24 mouse cellular contexts compared by ENCODE assay signal in the genomic region with DNA sequence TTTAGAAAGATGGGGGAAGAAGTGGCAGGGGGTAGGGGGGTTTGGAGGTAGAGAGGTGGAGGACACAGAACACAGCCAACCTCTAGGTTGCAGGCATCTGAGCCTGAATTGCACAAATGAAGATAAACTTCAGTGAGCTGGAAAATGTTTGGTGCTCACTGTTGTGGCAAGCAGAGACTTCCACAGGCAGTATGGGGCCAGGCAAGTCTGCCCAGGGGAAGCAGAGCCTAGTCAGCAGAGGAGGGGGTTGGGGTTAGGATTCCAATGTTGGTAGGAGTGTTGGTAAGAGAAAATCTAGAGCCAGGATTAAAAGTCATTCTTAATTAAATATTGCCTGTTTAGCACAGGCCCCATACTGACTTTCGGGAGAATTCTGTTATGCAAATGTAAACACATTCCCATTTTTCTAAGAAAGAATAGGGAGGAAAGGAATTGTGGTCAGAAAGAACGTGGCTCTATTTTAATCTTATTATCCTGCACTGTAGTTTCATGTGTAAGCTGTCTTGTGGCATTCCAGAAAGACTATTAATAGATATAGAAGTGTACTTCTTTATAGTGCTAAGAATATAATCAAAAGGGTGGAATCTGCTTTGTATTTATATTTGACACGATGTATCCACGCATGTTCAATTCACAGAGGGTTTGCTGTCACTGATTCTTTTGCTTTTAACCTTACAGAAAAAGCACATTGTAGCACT. TPM values are rescaled to one million over a fixed set of nuclear protein-coding genes. Genes with fewer than 3 reads are reported as not detected.
DNase-seq lines count a peak whose midpoint lies in the region; ATAC-seq and TF ChIP-seq lines count a peak whose summit lies in the region.
"Had no signal": no experiment of that assay in that cellular context is flagged by ENCODE, and none has a peak within 500 bp of the region (broad histone marks: within the 10 kb centered on the region; RNA-seq: fewer than 3 reads in every experiment).

No protein-coding gene starts in this region.

- TF ChIP-seq CTCF in heart, adult 2 months (IDR thresholded peaks at IDR 0.05), result no peak

- intact Hi-C loops in heart, adult 2 months (cut with DNase I), result no loop called here
- intact Hi-C loops in heart, postnatal 10 days (cut with DNase I), result no loop called here

- no peaks in the 10 kb centered on the region for H3K9me3 ChIP-seq in heart, embryonic 13.5 days
- H3K9me3 ChIP-seq in kidney, embryonic 16.5 days (ENCODE audit: low read length), result no peaks in the 10 kb centered on the region
- H3K9me3 ChIP-seq: embryonic facial prominence, embryonic 15.5 days; forebrain, embryonic 10.5 days; hindbrain, embryonic 10.5 days; intestine, embryonic 15.5 days had no signal

- no peak for DNase-seq in heart, adult 2 months
- no peak for DNase-seq in heart, adult 11 months
- DNase-seq in heart, postnatal 4 days, result no peak
- no peak for DNase-seq in kidney, postnatal 25 days
- DNase-seq in heart, postnatal 10 days, result peak; percentile 16 to 18
- no peak for DNase-seq in thymus, postnatal 36 days
- DNase-seq: adrenal gland, adult 2 months; adrenal gland, postnatal 25 days; cerebellum, adult 18-20 months; cerebellum, adult 9-11 months; cerebellum, postnatal 36 days; gastrocnemius, postnatal 10 days; kidney, adult 18-20 months had no signal

- no peaks in the 10 kb centered on the region for H3K36me3 ChIP-seq in heart, adult 2 months (ENCODE audit: control insufficient read depth, insufficient read depth, low read length)
- no peaks in the 10 kb centered on the region for H3K36me3 ChIP-seq in heart, embryonic 13.5 days
- no peaks in the 10 kb centered on the region for H3K36me3 ChIP-seq in kidney, embryonic 16.5 days (ENCODE audit: insufficient read depth, low read length)
- H3K36me3 ChIP-seq: embryonic facial prominence, embryonic 15.5 days; forebrain, embryonic 10.5 days; hindbrain, embryonic 10.5 days; intestine, embryonic 15.5 days had no signal

- no peak overlapping the region for H3K4me3 ChIP-seq in heart, adult 2 months
- no peak overlapping the region for H3K4me3 ChIP-seq in heart, embryonic 13.5 days
- H3K4me3 ChIP-seq in kidney, embryonic 16.5 days (ENCODE audit: low read length), result no peak overlapping the region
- H3K4me3 ChIP-seq: embryonic facial prominence, embryonic 15.5 days; erythroblast, embryonic 14.5 days; forebrain, embryonic 10.5 days; hindbrain, embryonic 10.5 days; intestine, embryonic 15.5 days had no signal

- no peak for ATAC-seq in heart, embryonic 13.5 days (ENCODE audit: extremely low read depth, insufficient number of reproducible peaks, low FRiP score, low TSS enrichment)
- peak; percentile 67; the same call in 1 of the 2 replicates for ATAC-seq in kidney, embryonic 16.5 days (ENCODE audit: low FRiP score, low TSS enrichment)
- ATAC-seq: forebrain, embryonic 14.5 days; intestine, embryonic 15.5 days had no signal

- TF ChIP-seq POLR2A in heart, adult 2 months (IDR thresholded peaks at IDR 0.05; ENCODE audit: insufficient read depth, low read depth, low read length), result no peak

- 38% methylated on average over 4 of the region's 4 CpGs for WGBS in heart, adult 2 months
- 35% methylated on average over 4 of the region's 4 CpGs for WGBS in heart, embryonic 13.5 days
- WGBS in kidney, embryonic 16.5 days, result 78% methylated on average over 4 of the region's 4 CpGs

- TF ChIP-seq EP300 in heart, adult 2 months (IDR thresholded peaks at IDR 0.05; ENCODE audit: insufficient read depth, low read depth, low read length), result no peak

- H3K9ac ChIP-seq in heart, adult 2 months (ENCODE audit: low read depth, low read length), result no peak overlapping the region
- no peak overlapping the region for H3K9ac ChIP-seq in heart, embryonic 13.5 days
- no peak overlapping the region for H3K9ac ChIP-seq in kidney, embryonic 16.5 days (replicated peaks; ENCODE audit: low read length)
- H3K9ac ChIP-seq: embryonic facial prominence, embryonic 15.5 days; hindbrain, embryonic 14.5 days; intestine, embryonic 15.5 days had no signal

- peak overlapping the region; percentile 40 for H3K4me2 ChIP-seq in heart, embryonic 13.5 days
- H3K4me2 ChIP-seq in kidney, embryonic 16.5 days (replicated peaks; ENCODE audit: low read depth, low read length), result no peak overlapping the region
- H3K4me2 ChIP-seq: embryonic facial prominence, embryonic 15.5 days; hindbrain, embryonic 14.5 days; intestine, embryonic 15.5 days had no signal

- H3K27ac ChIP-seq in heart, adult 2 months, result peak overlapping the region; percentile 31; the same call in 1 of the 2 replicates
- peak overlapping the region; percentile 87 for H3K27ac ChIP-seq in heart, embryonic 13.5 days (replicated peaks)
- H3K27ac ChIP-seq in kidney, embryonic 16.5 days (ENCODE audit: low read length), result no peak overlapping the region
- H3K27ac ChIP-seq: embryonic facial prominence, embryonic 15.5 days; forebrain, embryonic 10.5 days; hindbrain, embryonic 10.5 days; hindbrain, embryonic 14.5 days; intestine, embryonic 15.5 days had no signal

- no peaks in the 10 kb centered on the region for H3K79me2 ChIP-seq in heart, adult 2 months (replicated peaks; ENCODE audit: control insufficient read depth, insufficient read depth, low read length)

- H3K4me1 ChIP-seq in heart, adult 2 months (ENCODE audit: control insufficient read depth, insufficient read depth, low read length), result peaks cover 2% of the 10 kb centered on the region; the same call in 1 of the 2 replicates
- peaks cover 34% of the 10 kb centered on the region for H3K4me1 ChIP-seq in heart, embryonic 13.5 days
- peaks cover 2% of the 10 kb centered on the region; the same call in 1 of the 2 replicates for H3K4me1 ChIP-seq in kidney, embryonic 16.5 days (ENCODE audit: insufficient read depth, low read length)
- H3K4me1 ChIP-seq: embryonic facial prominence, embryonic 15.5 days; hindbrain, embryonic 10.5 days; intestine, embryonic 15.5 days had no signal

- H3K27me3 ChIP-seq in heart, adult 2 months (ENCODE audit: control insufficient read depth, insufficient read depth, low read length), result no peaks in the 10 kb centered on the region
- no peaks in the 10 kb centered on the region for H3K27me3 ChIP-seq in heart, embryonic 13.5 days (replicated peaks)
- no peaks in the 10 kb centered on the region for H3K27me3 ChIP-seq in kidney, embryonic 16.5 days (ENCODE audit: insufficient read depth, low read length)
- H3K27me3 ChIP-seq: embryonic facial prominence, embryonic 15.5 days; intestine, embryonic 15.5 days had no signal

RNA-seq across cellular contexts. Expression of a gene that starts 19.2 kb away (rescaled TPM):
- total RNA-seq in heart, adult 2 months (2021), result 1 to 10 TPM; 4.8 to 5.8 TPM
- polyA plus RNA-seq in heart, adult 2 months (2012; rRNA removed), result 3.8 and 7.0 TPM in 2 replicates
- polyA plus RNA-seq in heart, embryonic 13.5 days (2015; fragmentation: Nextera tagmentation; extraction: Ambion mirVana), result 75.7 and 79.1 TPM in 2 replicates
- total RNA-seq in heart, postnatal 4 days (2021), result 100 to 1,000 TPM in 1 of 2 experiments, 10 to 100 TPM in 1; 94.6 to 105 TPM
- 18.4 and 20.1 TPM in 2 replicates for polyA plus RNA-seq in kidney, embryonic 16.5 days (2015; fragmentation: Nextera tagmentation; extraction: Ambion mirVana)
- 10 to 100 TPM; 35.1 to 40.7 TPM for total RNA-seq in heart, postnatal 10 days (2021)
- total RNA-seq: MEL had no signal
- polyA plus RNA-seq: C2C12 had no signal

Comparison
In these comparisons a context has a peak if more than half of its experiments do, and no peak if none do; other contexts are left out.
1. DNase-seq: peak in heart, postnatal 10 days (2 of 2); none in heart, adult 2 months (0 of 2), heart, adult 11 months (single experiment), heart, postnatal 4 days (single experiment), kidney, postnatal 25 days (0 of 2) and thymus, postnatal 36 days (0 of 2).
2. RNA of a gene that starts 19.2 kb away (total RNA-seq): 94.6 to 105 TPM in heart, postnatal 4 days and 35.1 to 40.7 TPM in heart, postnatal 10 days; 4.8 to 5.8 TPM in heart, adult 2 months; every median in the first group is over 4 times any median in the second.